Mouse (Mus musculus): ENCODE results near the gene Prkce. TPM values are rescaled to one million over a fixed set of nuclear protein-coding genes. Genes with fewer than 3 reads are reported as not detected.

Prkce gene
- polyA plus RNA-seq, 1 experiment from 2014 or later, result 6.6 TPM

DNA sequence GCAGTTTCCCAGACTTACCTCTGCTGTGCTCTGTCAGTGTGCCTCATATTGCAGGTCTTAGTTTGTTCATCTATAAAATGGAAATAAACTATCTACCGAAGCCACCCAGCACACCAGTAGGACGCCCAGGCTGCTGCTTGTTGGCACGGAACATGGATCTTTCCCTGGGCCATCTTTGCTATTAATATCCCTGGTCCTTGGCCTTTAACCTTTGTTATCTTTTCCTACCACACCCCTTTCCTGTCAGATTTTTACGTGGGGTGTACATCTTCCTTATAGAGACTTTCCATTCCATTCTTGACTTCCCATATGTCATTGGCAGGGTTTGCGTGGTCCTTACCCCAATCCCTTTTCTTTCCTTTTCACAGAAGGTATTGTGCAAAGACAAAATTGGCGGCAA is 363.6 kb downstream of the Prkce start:
- DNase-seq (ENCODE audit: low read depth, low spot score) (no peak), ATAC-seq (no peak)
- TF ChIP-seq CTCF (IDR thresholded peaks at IDR 0.05), result no peak
- CTCF ChIA-PET, result no interaction called here
- no peaks in the 10 kb centered on the region for H3K27me3 ChIP-seq
- in situ Hi-C loops (cut with MboI; ENCODE audit: low pct_unique_long_range_greater_than_20kb), result loop anchor here (5.0 kb wide), 1 partner anchor 376 kb away; no protein-coding TSS in a partner anchor
- POLR2A ChIA-PET, result no interaction called here

DNA sequence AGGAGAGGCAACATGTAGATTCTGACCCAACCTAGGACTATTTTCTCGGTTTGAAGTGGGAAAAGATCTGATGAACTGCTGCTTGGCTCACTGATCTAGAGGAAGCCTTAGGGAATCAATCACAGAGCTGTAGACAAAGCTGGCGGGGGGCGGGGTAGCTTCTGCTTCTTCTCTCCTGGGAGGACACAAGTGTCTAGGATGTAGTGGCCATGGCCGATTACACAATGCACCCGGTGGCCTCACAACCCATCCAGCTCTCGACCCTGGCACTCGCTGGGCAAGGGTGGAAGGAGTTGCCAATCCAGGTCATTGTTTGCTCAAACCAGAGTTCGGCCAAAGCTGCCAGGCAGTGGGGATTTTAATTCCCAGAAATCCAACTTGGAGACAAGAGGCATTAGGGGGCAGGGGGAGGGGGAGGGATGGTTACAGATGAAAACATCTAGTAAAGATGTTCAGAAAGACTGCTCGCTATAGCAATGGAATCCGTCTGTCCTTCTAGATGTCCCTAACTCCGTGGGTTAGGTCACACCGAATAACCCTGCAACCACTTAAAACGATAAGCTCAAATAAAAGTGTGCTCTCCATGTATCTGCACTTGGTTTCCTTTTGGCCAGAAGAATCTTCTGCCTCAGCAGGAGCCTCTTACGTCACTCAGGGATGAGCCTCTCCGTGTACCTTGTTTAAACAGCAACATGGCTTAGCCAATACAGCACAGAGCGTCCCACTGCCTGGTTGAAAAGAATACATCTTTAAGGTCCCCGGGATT is 365.4 kb downstream of the Prkce start:
- in situ Hi-C loops (cut with MboI; ENCODE audit: low pct_unique_long_range_greater_than_20kb), result loop anchor here (5.0 kb wide), 1 partner anchor 374 kb away; no protein-coding TSS in a partner anchor
- DNase-seq (ENCODE audit: low read depth, low spot score) (no peak), ATAC-seq (no peak)
- CTCF ChIA-PET, result interaction anchor here (1.0 to 1.9 kb wide), 2 partner anchors 279 to 373 kb away, joined by 3 to 5 read pairs; no protein-coding TSS in a partner anchor
- H3K27me3 ChIP-seq, result no peaks in the 10 kb centered on the region
- POLR2A ChIA-PET, result interaction anchor here (0.7 kb wide), 1 partner anchor 138 kb away, joined by 3 read pairs; no protein-coding TSS in a partner anchor
- no peak for TF ChIP-seq CTCF (IDR thresholded peaks at IDR 0.05)

DNA sequence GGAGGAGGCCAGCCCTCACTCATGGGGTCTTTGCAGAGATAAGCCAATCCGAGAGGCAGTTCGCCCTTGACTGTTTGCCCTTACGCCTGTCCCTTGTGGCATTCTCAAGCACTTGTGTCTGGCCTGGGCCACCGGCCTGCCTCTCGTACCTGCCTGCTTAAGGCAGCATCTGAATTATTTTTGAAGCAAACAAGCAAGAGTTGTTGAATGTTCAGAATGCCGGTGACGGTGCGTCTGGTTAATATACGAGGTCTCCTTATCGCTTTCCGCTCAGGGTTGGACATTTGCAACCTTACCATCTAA is 365.9 kb downstream of the Prkce start:
- no peak for DNase-seq (ENCODE audit: low read depth, low spot score)
- TF ChIP-seq CTCF (IDR thresholded peaks at IDR 0.05), result no peak
- POLR2A ChIA-PET, result no interaction called here
- in situ Hi-C loops (cut with MboI; ENCODE audit: low pct_unique_long_range_greater_than_20kb), result loop anchor here (5.0 kb wide), 1 partner anchor 374 kb away; no protein-coding TSS in a partner anchor
- H3K27me3 ChIP-seq, result no peaks in the 10 kb centered on the region
- no peak for ATAC-seq
- CTCF ChIA-PET, result interaction anchor here (1.9 kb wide), 1 partner anchor 372 kb away, joined by 5 read pairs; no protein-coding TSS in a partner anchor

DNA sequence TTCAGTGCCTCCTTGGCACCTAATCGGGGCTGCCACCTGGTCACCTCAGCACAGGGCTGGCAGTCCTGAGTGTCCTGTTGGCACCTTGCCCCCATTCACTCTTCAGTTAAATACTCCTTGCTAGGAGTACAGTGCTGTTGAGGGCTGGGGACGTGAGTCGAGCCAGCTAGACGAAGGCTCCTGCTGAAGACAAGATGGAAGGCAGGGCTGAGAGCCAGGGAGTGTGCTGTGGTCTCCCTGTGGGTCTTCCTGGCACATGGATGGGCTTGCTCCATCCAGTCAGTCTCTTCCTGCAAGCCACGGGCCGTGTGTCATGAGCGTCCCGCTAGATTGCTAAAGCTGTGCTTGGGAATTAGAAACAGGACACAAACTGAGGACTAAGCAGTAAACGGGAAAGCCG is 367.5 kb downstream of the Prkce start:
- no peaks in the 10 kb centered on the region for H3K27me3 ChIP-seq
- ChIA-PET POLR2A (no interaction called here), CTCF (interaction anchor here (1.6 kb wide), 1 partner anchor 271 kb away, joined by 7 read pairs; no protein-coding TSS in a partner anchor)
- no peak for TF ChIP-seq CTCF (IDR thresholded peaks at IDR 0.05)
- DNase-seq (ENCODE audit: low read depth, low spot score) (no peak), ATAC-seq (no peak)
- in situ Hi-C loops (cut with MboI; ENCODE audit: low pct_unique_long_range_greater_than_20kb), result loop anchor here (5.0 kb wide), 1 partner anchor 277 kb away; no protein-coding TSS in a partner anchor

DNA sequence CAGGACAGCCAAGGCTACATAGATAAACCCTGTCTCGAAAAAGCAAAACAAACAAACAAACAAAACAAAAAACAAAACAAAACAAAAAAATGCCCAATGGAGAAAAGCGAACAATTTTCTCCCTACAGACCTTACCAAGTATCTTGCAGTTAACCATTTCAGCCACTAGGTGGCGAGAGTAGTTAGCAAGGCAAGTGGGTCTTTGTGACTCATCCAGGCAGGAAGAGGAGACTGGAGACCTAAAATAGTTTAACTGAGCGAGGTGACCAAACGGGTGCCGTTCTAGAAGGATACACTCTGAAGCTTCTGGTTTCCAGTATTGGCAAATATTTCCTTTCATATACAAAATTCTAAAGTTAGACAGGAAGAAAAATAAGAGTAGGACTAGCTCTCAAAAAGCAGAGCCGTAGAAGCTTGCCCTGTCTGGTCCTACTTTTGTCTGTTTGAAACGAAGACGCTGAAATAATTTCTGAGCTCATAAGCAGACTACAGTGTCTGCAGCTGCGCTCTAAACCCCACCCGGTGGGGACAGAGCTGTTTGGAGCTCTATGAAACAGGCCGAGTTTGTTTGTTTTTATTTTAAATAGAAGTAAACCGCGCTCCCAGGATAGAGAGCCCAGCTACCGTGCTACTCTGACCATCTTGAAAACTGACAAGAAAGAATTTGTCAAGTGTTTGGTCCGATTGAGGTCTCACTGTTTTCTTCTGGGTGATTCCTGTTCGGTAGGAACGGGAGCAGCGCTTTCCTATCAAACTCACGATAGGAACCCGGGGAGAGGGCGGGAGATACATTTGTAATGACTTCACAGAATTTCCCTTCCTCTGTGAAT is 368.5 kb downstream of the Prkce start:
- CTCF ChIA-PET, result interaction anchor here (0.7 to 2.1 kb wide), 10 partner anchors 11 to 369 kb away, joined by 3 to 9 read pairs (median 3); no protein-coding TSS in a partner anchor

DNA sequence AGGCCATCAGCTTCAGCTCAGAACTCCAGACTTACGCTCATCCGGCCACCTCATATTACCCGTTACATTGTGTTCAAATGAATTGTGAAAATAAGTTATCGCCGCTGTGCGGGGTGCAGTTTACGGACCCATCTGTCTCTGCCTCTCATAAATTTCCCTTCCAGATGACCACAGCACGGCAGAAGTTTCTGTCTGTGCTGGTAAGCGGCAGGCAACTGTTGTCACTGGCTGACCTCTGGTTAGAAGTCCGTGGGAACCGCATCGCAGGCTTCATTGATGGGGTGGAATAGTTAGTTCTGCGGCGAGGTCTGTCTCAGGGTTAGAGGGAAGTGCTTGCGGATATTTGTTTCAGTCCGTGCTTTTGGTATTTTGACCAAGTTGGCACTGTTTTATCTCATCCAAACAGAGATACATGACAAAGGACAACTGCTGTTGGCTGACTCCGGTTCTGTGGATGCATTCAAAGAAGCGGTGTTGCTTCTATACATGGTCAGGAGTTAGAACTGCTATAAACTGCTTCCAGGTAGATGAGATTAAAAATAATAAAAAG is 372.4 kb downstream of the Prkce start:
- ATAC-seq (no peak), DNase-seq (ENCODE audit: low read depth, low spot score) (no peak)
- H3K27me3 ChIP-seq, result no peaks in the 10 kb centered on the region
- TF ChIP-seq CTCF (IDR thresholded peaks at IDR 0.05), result no peak
- POLR2A ChIA-PET, result no interaction called here
- CTCF ChIA-PET, result no interaction called here
- in situ Hi-C loops (cut with MboI; ENCODE audit: low pct_unique_long_range_greater_than_20kb), result loop anchor here (5.0 kb wide), 1 partner anchor 272 kb away; no protein-coding TSS in a partner anchor

More for the DNA sequence above, 368.5 kb downstream of the Prkce start:
- no peaks in the 10 kb centered on the region for H3K27me3 ChIP-seq
- ATAC-seq (peak; percentile 75), DNase-seq (ENCODE audit: low read depth, low spot score) (peak; percentile 43)
- in situ Hi-C loops (cut with MboI; ENCODE audit: low pct_unique_long_range_greater_than_20kb), result loop anchor here (5.0 kb wide), 1 partner anchor 276 kb away; no protein-coding TSS in a partner anchor
- peak; percentile 89 for TF ChIP-seq CTCF (IDR thresholded peaks at IDR 0.05)
- POLR2A ChIA-PET, result no interaction called here

DNA sequence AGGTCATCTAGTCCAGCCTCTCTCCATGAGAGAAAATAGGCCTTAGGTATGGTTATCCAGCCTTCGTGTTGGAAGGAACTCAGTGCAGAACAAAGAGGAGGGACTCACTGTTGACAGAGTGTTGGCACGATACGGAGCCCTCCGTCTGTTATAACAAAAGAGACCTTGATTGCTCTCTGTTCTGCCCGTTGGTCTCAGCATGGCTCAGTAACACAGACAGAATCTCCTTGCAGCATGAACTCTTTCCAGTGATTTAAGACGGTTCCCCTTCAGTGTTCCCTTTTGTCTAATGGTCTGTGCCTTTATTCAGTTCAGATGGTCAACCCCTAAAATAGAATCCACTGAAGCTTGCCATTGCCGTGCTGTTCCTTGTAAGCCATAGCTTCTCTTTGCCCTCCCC is 378.9 kb downstream of the Prkce start:
- TF ChIP-seq CTCF (IDR thresholded peaks at IDR 0.05), result no peak
- DNase-seq (ENCODE audit: low read depth, low spot score) (no peak), ATAC-seq (no peak)
- in situ Hi-C loops (cut with MboI; ENCODE audit: low pct_unique_long_range_greater_than_20kb), result no loop called here
- CTCF ChIA-PET, result no interaction called here
- no peaks in the 10 kb centered on the region for H3K27me3 ChIP-seq
- POLR2A ChIA-PET, result no interaction called here

DNA sequence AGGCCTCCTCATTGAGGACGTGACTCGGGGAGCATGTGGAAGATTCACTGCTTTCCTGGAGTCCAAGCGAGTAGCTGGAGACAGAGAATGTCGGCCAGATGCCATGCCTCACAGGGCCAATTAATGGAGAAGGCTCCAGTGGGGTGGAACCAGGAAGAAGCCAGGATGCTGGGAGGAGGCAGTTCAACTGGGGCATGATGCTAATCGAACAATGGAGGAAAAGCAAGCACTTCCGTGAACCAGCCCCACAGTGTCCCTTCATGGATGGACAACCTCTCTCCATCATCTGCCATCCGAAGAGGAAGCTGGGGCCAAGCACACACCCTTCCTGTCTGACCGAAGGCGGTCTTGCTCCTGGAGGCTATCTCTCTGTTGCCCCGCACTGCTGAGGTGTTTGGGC is 381.5 kb downstream of the Prkce start:
- ChIA-PET CTCF (no interaction called here), POLR2A (interaction anchor here (0.5 kb wide), 1 partner anchor 76 kb away, joined by 3 read pairs; no protein-coding TSS in a partner anchor)
- no peak for DNase-seq (ENCODE audit: low read depth, low spot score)
- in situ Hi-C loops (cut with MboI; ENCODE audit: low pct_unique_long_range_greater_than_20kb), result no loop called here
- H3K27me3 ChIP-seq, result no peaks in the 10 kb centered on the region
- TF ChIP-seq CTCF (IDR thresholded peaks at IDR 0.05), result no peak
- ATAC-seq, result no peak

DNA sequence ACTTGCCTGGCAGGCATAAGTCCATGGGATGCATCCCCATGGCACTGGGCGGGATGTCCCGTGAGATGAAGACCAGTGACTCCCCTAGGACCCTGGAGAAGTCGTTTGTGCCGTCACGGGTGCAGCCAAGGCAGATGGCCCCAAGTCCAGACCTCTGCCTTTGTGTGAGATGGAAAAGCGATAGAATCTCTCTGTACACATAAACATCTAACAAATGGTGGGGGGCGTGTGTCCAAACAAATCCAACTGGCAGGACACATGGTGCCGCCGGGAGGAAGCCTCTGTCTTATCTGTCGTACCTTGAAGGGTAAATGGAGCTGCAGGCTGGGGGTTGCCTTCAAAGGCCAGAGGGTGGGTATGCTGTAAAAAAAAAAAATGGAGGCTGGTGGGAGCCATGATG is 384.0 kb downstream of the Prkce start:
- no peaks in the 10 kb centered on the region for H3K27me3 ChIP-seq
- ChIA-PET CTCF (no interaction called here), POLR2A (interaction anchor here (0.6 kb wide), 1 partner anchor 205 kb away, joined by 5 read pairs; no protein-coding TSS in a partner anchor)
- in situ Hi-C loops (cut with MboI; ENCODE audit: low pct_unique_long_range_greater_than_20kb), result no loop called here
- DNase-seq (ENCODE audit: low read depth, low spot score) (no peak), ATAC-seq (no peak)
- TF ChIP-seq CTCF (IDR thresholded peaks at IDR 0.05), result no peak

DNA sequence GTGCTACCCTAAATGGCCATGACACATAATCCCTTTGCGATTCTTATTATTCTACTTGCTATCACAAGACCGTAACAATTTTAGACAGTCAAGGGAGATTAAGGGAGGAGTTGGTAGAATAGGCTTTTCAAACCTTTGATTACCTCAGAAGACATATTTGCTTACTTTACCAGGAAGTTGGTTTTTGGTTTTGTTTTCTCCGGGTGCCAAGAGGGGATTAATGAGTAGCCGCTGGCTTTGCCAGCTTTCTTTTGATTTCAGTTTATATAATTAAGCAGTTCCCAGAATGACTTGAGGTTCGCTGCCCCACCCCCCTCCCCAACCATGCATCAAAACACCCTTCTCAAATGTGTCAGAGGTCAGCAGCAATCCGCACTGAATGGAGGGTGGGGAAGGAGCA is 384.4 kb downstream of the Prkce start:
- TF ChIP-seq CTCF (IDR thresholded peaks at IDR 0.05), result no peak
- H3K27me3 ChIP-seq, result no peaks in the 10 kb centered on the region
- DNase-seq (ENCODE audit: low read depth, low spot score), result no peak
- CTCF ChIA-PET, result no interaction called here
- ATAC-seq, result no peak
- in situ Hi-C loops (cut with MboI; ENCODE audit: low pct_unique_long_range_greater_than_20kb), result no loop called here
- POLR2A ChIA-PET, result interaction anchor here (0.6 kb wide), 1 partner anchor 204 kb away, joined by 5 read pairs; no protein-coding TSS in a partner anchor
